Mouse (Mus musculus) hindlimb bud, embryonic 11.5 days (tissue): ENCODE measurements at regions not wholly inside any gene's neighbourhood (a gene's known extent, or its start where the extent isn't known, plus 50 kb on each side); places are given as distances from the start of the nearest gene placed in this dataset.
A peak's percentile ranks its signal among the peaks of the same experiment; 100 is the strongest.
"Not testable (repeated sequence)": the region's sequence is repeated elsewhere in the genome, so short reads cannot be mapped to it uniquely, and the experiment has no call there.

Experiments
- DNase-seq: peaks from one replicate; pipeline ENCODE4 v3.0.0-alpha.2; 2012; ENCODE audit warnings: low read depth, low spot score; ENCODE audit errors: extremely low spot score

DNA sequence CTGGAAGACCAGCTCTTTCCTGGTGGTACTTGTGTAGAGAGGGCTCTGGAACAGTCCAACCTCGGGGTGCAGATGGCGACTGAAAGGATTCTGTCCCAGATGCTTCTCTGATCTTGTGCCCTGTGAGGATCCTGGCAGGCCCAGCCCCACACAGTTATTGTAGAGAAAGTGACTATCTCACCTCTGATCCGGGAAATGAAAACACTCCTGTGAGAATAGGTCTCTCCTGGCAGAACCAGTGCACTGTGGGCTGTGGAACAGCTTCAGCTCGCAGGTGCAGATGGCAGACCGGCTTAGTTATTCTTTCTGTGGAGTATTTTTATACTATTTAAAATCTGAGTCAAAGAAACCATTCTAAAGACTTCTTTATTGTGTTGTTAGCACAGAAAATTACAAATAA lies 742.1 kb upstream of the Marcks start:
- no peak for DNase-seq

DNA sequence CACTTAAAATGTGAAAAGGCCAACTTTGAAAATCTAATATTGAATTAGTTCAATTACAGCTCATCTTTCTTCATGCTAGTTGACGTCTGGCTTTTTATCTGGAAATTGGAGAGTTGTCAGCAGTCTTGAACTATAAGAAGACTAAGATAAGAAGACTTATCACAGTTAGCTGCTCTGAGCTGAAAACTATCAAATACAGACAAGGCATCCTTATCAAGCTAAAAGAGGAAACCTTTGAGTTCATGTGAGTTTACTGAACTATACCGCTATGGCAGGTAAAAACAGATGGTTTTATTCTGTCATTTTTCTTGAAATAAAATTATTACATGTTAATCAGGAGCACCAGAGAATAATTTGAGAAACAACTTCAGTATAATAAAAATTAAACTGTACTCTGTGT lies 735.2 kb upstream of the Marcks start:
- no peak for DNase-seq

DNA sequence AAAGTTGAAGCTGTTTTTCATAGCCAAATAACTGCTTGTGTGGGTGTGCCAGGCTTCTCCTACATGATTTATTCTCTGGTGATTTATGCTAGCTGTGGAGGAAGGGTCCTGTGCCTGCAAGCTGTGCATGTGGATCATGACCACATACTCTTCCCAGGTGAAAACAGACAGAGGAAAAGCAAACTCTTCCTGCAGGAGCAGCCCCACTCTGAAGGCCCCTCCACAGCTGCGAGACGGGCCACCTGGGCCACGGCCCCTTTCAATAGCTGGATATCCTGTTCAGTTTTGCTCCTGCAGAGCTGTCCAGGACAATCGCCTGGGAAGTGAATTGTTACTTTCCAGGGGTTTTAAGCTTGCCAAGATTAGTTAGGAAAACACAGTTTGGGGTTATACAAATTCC lies 722.3 kb upstream of the Marcks start:
- peak; percentile 14 for DNase-seq

DNA sequence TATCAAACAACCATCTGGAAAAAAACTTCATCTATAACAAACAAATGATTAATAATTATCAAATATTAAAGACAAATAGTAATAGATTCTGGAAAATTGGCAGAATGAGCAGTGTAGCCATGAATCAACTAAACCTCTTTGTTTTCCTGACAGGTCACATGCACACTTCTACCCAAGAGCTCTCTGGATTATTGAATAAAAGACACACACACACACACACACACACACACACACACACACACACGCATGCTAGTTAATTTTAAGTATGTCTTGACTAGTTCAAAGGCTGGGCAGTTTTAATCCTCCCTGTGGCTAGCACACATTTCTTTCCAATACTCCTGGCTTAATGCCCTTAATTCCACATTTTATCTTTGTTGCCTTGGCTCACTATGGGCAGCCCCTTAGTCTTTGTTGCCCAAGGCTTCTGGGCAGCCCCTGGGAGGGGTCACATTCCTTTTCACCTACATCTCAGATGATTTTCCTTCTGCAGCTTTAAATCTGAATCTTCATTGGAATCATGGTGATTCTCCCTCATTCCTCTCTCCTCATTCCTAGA lies 710.6 kb upstream of the Marcks start:
- no peak for DNase-seq

DNA sequence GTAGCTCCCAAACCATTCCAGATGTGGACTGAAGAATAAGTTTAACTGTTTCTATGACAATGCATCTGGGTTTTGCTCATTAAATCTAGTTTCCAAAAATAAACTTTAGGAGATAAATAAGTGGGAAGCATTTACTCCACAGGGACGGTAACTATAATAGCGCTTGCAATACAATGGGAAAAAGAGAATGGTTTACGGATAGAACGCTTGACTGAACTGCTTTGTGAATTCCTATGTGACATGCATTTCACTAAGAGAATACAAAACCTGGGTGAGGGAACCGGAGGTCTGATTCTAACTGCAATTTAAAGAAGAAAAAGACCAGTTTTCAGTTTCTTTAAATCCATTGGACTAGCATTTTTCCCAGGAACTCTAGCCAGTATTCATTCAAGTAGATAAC lies 704.1 kb upstream of the Marcks start:
- DNase-seq, result no peak

DNA sequence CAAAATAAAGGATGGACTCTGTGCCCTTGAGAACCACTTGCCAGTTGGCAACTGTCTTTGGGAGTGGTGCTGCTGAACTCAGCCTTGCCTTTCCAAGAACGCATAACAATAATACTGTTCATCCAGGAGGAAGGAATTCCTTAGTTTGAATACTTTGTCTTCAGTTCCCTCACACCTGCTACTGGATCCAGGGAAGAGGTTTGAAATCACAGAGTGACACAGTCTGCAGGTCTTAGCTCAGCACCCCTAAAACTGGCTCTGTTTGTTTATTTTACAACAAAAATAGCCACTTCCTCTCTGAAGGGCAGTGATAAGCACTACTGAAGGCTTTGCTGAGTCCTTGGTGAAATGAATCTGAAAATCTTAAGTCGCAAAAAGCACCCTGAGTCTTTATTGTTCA lies 703.1 kb upstream of the Marcks start:
- DNase-seq, result no peak

DNA sequence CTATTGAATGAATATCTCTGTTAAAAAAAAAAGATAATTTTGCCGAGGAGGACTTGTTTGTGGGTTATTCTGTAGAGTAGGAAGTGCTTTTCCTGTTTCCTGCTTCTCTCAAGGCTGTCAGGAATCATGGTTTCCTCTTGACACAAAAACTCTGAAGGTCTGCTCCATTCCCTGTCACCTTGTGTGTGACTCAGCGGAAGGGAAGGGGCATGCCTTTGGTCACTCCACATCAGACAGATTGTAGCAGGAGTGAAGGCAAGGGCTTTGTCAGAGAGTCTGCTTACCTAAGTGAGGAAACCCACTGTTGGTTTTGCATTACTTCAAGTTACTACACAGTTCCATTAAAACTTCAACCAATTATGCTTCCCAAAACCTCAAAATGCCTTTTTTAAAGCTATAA lies 699.0 kb upstream of the Marcks start:
- DNase-seq, result no peak

DNA sequence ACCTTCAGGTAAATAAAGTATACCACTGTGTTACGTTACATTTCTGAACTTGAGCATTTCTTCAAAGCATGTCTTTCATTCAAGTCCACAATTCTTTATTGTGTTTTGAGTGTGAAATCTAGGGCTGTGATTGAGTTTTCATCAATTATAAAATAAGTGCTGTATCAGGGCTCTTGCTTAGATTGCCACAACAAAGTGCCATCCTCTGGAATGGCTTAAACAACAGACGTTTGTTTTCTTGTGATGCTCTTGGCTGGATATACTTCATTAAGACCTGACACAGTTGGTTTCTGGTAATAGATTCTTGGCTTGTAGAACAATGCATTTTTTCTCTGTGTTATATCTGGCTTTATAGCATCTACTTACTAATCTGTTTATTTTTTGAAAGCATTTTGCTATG lies 674.3 kb upstream of the Marcks start:
- DNase-seq, result no peak

DNA sequence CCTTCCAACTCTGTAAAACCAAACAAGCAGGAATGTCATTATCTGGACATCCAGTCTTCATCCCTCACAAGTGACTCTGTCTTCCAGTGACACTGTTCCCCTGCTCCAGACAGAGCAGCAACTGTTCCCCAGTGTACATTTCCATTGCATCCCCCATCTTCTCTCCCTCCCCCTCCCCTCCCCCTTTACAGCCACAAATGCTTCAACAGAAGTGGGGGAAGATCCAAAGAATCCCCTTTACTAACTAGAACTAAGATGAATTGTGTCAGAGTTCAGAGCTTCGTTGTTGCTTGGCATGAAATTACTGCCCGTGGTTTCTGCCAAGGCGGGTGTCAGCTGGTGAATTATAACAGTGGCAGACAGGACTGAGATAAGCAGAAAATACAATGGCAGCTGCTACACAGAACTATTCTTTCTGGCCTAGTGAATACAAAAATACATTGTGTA lies 673.7 kb upstream of the Marcks start:
- DNase-seq, result no peak

DNA sequence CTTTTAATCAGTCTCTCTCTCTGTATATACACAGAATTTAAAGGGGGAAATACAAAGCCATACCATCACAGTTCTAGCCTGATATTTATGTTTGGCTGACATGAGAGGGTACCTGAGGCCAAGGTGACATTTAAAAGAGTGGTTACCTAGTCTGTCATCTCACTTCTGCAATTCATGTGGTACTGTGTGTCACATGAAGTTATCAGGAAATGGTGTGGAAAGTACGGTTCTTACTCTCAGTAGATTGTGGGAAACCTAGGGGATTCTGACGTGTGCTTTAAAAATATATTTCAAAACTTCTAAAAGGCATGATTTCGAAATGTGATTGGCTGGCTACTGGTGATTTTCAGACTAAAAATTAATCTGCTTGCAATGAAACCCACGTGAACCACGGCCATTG lies 673.1 kb upstream of the Marcks start:
- no peak for DNase-seq

DNA sequence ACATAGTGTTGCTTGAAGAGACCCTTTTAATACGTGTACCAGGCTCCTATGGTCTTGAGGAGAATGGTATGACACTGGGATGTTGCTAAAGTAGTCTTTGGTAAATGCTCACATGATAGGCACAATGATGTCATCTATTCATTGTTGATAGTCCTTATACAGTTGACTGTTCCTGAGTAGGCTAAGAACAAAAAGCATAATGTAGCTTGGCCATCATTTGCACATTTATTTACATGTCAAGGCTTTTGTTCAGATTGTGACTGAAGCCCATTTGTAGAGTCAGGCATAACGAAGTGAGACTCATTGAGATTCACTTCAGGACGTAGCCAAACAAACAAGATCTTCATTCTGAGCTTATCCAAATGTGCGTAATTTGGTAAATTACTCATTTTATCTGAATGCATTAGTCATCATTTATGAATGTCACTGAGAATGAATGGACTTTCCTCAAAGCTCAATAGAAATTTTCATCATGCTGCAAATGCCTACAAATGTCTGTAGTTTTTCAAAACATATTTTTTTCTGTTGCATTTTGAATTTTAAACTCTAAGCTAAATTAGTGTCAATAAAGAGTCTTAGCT lies 664.6 kb upstream of the Marcks start:
- no peak for DNase-seq

DNA sequence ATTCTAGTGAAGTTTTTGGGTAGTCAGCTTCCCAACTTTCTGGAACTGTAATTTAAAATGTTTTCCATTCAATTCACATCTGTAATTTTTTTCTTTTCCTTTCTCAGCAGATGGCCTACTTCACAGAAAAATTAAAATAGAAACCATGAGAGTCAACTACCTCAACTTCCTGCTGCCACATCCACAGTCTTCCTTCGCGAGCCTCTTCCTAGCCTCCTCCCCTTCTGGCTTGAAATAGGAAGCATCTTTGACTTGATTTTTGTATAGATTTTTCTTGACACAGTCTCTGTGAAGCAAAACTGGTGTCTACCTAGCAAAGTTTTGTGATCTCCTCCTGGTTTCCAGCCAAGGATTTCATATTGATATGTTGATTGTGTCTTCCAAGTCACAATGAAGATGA lies 660.7 kb upstream of the Marcks start:
- DNase-seq, result no peak

DNA sequence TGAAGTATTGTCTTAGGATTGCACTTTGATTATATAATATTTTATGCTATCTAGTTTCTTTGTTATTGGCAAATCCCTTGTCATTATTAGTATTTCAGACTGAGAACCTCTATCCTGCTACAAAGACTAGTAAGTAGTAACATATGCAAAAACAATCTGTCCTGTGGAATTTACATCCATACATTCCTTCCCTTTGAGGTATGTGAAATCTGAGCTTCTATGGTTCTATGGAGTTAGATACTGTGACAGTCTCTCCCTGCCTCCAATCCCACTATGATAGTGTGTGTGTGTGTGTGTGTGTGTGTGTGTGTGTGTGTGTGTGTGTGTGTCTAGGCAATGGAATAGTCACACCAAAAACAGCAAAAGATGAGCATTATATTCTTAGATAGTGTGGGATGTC lies 659.6 kb upstream of the Marcks start:
- no peak for DNase-seq

DNA sequence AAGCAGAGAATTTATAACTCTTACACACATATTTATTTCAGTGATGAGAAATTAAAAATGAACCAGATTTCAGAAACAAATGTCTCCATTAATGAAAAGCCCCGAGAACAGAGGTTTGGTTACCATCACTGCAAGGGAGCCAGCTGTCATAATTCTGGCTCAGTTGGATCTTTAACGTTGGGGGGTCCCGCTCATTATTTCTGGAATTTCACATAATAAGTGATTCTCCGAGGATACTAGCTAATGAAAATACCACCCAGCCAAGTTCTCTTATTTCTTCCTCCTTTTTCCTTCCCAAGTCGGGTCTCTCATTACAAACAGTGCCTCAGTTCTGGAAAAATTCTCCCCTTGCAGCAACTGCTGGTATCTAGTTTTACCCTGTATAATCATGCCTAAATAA lies 659.0 kb upstream of the Marcks start:
- DNase-seq, result no peak

DNA sequence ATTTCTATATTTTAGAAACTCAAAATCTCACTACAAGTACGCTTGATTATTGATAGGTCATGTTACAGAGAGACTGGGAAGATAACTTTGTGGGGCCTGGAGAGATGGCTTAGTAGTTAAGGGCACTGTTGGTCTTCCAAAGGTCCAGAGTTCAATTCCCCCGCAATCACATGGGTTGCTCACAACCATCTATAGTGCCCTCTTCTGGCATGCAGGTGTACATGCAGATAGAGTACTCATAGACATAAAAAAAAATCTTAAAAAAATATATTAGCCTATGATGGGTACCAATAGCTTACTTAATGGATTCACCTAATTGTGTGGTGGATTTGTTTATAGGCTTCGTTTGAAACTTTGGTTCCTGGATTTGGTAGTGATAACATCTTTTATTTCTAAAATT lies 654.2 kb upstream of the Marcks start:
- DNase-seq, result no peak

DNA sequence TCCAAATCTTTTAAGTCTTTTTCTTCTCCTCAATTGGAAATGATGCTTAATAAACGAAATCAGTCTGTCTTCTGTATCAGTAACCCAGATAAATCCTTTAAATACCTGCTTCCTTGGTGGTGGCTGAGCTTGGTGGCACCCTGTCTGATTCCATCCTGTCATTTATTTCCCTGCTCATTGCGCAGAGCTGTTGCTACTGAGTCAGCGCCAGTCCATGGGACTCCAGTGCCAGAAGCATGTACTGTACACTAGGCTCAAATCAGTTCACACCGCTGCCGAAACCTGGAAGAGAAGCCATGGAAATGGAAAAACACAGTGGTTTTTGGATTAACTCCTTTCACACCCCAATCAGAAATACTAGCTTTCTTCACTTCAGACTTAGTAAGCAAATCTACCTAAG lies 649.3 kb upstream of the Marcks start:
- no peak for DNase-seq

DNA sequence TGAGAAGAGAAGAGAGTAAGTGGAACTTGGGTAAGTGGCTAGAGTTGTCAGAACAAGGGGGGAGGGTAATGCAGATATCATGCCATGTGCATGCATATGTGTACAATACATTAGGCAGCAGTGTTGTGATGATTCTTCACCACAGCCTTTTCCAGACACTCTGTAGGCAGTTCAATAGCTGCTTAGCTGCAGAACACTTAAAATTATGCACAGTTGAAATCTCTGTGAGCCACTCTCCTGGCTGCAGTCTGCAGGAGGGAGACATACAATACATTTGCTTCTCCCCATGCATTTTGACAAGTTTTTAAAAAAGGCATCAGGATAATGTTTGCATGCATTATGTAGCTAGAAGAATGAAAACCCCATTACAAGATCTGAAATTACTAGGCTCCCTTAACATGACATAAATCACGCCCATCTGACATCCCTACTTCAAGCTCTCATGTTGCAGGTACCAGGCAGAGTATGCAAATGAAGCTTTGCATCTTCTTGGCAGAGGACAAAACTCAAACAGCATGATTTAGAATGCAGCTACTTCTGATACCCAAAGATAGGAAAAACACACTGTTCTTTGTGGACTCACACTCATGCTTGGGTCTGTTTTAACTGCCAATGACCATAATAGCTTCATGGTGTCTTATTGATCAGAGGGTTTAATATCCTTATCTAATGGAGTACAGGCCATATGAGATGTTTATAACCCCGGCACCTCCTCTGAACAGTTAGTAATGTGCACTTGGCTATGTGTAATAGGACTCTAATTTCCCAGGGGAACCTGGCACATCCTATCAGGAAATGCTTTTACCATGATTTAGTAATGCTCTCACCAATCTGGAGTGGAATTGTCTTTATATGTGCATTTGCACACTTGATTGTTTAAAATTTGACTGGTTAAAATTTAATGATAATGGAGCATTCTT lies 640.9 kb upstream of the Marcks start:
- DNase-seq, result no peak

DNA sequence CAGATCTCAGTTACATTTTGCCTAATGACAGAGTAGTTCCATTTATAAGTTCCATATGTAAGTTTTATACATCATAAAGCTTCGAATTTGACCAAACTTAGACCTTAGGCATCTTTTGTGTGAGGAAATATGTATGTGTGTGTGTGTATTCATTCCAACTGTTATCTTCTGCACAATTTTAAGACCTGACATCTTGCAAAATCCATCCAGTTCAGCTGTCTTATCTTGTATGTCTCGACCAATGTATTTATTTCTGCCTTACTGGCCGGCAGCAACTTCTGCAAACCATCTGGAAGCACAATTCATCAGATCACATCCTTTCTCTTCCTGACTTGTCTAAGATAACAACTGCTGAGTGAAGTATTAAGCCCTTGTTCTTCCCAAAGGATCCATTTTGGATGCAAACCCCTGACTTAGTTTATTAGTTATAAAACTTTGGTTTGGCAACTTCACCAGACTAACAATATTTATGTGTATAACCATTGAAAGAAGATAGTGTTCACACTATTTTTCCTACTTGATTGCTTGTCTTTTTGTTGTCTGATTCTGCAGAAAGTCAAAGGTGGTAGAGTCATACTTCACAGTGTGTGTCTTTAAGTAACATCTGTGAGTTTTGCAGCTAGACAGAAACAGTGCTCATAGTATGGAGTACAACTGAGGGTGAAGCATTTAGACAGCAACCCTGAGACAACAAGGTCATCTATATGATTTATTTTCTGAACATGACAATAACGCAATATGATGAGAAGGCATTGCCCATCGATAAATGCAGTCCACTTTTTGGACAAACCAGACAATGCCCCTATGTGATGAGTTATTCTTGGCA lies 622.0 kb upstream of the Marcks start:
- DNase-seq, result no peak

DNA sequence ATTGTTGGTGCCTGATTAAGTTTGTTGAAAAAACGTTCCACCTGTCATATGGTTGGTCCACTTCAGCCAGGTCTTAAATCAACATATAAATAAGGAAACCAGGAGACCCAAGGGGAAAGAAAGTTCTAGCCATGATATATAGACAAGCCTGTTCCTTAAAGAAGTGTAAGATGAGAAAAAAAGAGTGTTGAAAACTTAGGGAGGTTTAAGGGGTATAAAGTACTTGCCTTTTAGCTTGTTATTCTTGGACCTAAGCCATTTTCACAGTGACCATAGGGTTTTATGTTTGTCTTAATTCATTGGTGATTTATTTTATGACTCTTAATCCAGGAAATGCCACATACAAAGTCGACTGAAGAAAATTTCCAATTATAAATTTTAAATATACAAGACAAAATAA lies 602.9 kb upstream of the Marcks start:
- DNase-seq, result peak; percentile 26

DNA sequence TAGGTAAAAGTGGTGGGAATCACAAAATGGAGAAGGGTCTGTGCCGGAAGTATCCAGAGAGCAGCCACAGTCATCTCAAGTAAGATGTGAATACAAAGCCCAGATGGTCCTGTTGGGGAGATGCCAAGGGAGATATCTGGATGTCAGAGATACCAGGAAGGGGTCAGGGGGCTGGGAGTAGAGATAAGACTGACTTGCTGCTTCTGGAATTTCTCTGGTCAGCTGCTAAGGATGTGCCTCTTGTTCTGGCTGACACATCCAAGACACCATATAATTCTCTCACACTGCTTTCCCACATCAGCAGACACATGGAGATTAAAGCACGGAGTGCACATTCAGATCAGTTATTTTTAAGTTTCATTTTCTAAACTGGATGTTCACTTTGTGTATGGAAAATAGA lies 600.3 kb upstream of the Marcks start:
- DNase-seq, result no peak

DNA sequence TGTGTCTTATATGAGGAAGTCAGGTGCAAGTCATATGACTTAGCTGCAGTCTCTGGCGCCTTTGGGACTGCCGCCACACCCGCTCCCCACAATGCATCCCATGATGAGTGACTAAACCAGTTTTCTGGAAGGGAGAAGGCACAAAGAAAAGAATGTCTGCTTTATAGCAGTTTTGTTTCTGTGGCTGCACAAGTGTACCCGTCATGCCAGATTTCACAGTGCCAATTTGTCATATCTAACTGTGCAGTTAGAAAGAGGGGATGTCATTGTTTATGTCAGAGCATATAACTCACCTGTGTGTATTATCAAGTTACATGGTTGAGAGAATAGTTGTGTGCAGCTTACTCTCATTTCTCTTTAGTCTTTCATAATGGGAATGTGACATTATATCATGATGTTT lies 586.9 kb upstream of the Marcks start:
- no peak for DNase-seq

DNA sequence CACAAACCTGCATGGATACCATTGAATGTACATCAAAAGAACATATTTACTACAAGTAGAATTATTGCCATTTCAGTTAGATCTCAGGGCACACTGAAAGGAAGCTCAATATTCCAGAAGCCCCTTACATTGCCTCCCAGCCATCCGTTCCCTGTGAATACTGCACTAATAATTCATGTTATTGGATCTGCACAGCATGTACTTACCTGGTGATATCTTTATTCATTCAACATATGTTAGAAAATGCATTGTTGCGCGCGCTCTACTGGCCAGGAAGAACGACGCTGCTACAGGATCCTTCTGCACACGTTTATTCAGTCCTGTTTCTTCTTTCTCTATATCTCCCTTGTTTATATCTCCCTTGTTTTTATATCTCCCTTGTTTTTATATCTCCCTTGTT lies 586.3 kb upstream of the Marcks start:
- not testable (repeated sequence) for DNase-seq
